Mouse (Mus musculus) intestine, postnatal 0 days (tissue): ENCODE data around the gene Rnf126. TPM values are rescaled to one million over a fixed set of nuclear protein-coding genes. Genes with fewer than 3 reads are reported as not detected.

Experiments used
- ATAC-seq: fragments of 200-750 bp; cut with Nextera tagmentation; 2 replicates; pipeline ENCODE4 v1.8.0; 2017; ENCODE audit warnings: mild to moderate bottlenecking, moderate TSS enrichment, moderate library complexity
- H3K27ac ChIP-seq: fragments of 300-500 bp; sonication (generic); 2 replicates; pipeline ENCODE4 v1.5.1; 2014; ENCODE audit warnings: mild to moderate bottlenecking, low read depth, low read length, moderate library complexity
- H3K27me3 ChIP-seq: fragments of 300-500 bp; sonication (generic); replicated peaks from 2 replicates; pipeline ENCODE4 v1.6.1; 2014; ENCODE audit warnings: low read length, mixed read lengths; ENCODE audit not compliant: control insufficient read depth, insufficient read depth
- H3K36me3 ChIP-seq: fragments of 300-500 bp; sonication (generic); 2 replicates; pipeline ENCODE4 v1.6.1; 2014; ENCODE audit warnings: mild to moderate bottlenecking, moderate library complexity; ENCODE audit not compliant: control insufficient read depth, insufficient read depth
- H3K4me1 ChIP-seq: fragments of 300-500 bp; sonication (generic); replicated peaks from 2 replicates; pipeline ENCODE4 v1.6.1; 2014; ENCODE audit warnings: antibody characterized with exemption, low read length, mixed read lengths; ENCODE audit not compliant: control insufficient read depth, insufficient read depth
- H3K4me2 ChIP-seq: fragments of 300-500 bp; sonication (generic); replicated peaks from 2 replicates; pipeline ENCODE4 v1.6.1; 2014; ENCODE audit warnings: low read depth, mild to moderate bottlenecking, moderate library complexity
- H3K4me3 ChIP-seq: fragments of 300-500 bp; sonication (generic); 2 replicates; pipeline ENCODE4 v1.5.1; 2014; ENCODE audit warnings: low read depth, low read length
- H3K9ac ChIP-seq: fragments of 300-500 bp; sonication (generic); 2 replicates; pipeline ENCODE4 v1.6.1; 2014; ENCODE audit warnings: mild to moderate bottlenecking, low read depth, low read length
- H3K9me3 ChIP-seq: fragments of 300-500 bp; sonication (generic); 2 replicates; pipeline ENCODE4 v1.6.1; 2016; ENCODE audit warnings: mixed run types; ENCODE audit not compliant: control insufficient read depth
- CTCF ChIP-seq: sonication (generic); IDR thresholded peaks from 2 replicates; pipeline ENCODE4 v1.5.1; 2016; ENCODE audit warnings: low read depth, mild to moderate bottlenecking, control low read depth, antibody characterized with exemption, moderate library complexity
- WGBS: fragments of 180-500 bp; shearing (Covaris S2); extraction: QIAGEN DNeasy Blood & Tissue Kit; methylation state at CpG from one replicate; pipeline ENCODE4 v1.1.7; 2014; 5-methylcytosine and 5-hydroxymethylcytosine counted together
- polyA plus RNA-seq: library from polyadenylated mRNA; unstranded; fragments of >200 nt; fragmentation: Nextera tagmentation; extraction: Ambion mirVana; gene quantifications from 2 replicates; pipeline ENCODE4 v1.2.1, GENCODE M21; 2015

The Rnf126 gene
- polyA plus RNA-seq = 41.2 and 43.5 TPM in 2 replicates

GRCm38 (mm10) chr10:79766508-79767325 lies at the start of gene Rnf126:
Gene Rnf126, minus strand, starts transcription at chr10:79766952.
- TF ChIP-seq CTCF = no peak
- Histone ChIP-seq H3K4me3 (peak within 1 kb of the TSS; percentile 91), H3K4me2 (peak within 1 kb of the TSS; percentile 83), H3K36me3 (peaks cover 11% of the 10 kb centered on the region; the same call in 1 of the 2 replicates), H3K4me1 (peaks cover 4% of the 10 kb centered on the region; the same call in 1 of the 2 replicates), H3K9me3 (no peaks in the 10 kb centered on the region), H3K27me3 (no peaks in the 10 kb centered on the region), H3K27ac (peak within 1 kb of the TSS; percentile 90), H3K9ac (peak within 1 kb of the TSS; percentile 94)
- ATAC-seq = peak; percentile 94
- under 1% methylated on average over 92 of the region's 101 CpGs for WGBS

GRCm38 (mm10) chr10:79815671-79816494 lies 49.1 kb upstream of the Rnf126 start:
- H3K9me3 ChIP-seq = no peaks in the 10 kb centered on the region
- no peak overlapping the region for H3K9ac ChIP-seq
- H3K4me2 ChIP-seq = no peak overlapping the region; the same call in 1 of the 2 replicates
- H3K4me1 ChIP-seq = peaks cover 17% of the 10 kb centered on the region; the same call in 1 of the 2 replicates
- 63% methylated on average over 12 of the region's 12 CpGs for WGBS
- H3K4me3 ChIP-seq = no peak overlapping the region
- peak overlapping the region; percentile 46; the same call in 1 of the 2 replicates for H3K27ac ChIP-seq
- ATAC-seq = peak; percentile 40
- H3K36me3 ChIP-seq = peaks cover 7% of the 10 kb centered on the region
- no peaks in the 10 kb centered on the region for H3K27me3 ChIP-seq
- no peak for TF ChIP-seq CTCF

DNA sequence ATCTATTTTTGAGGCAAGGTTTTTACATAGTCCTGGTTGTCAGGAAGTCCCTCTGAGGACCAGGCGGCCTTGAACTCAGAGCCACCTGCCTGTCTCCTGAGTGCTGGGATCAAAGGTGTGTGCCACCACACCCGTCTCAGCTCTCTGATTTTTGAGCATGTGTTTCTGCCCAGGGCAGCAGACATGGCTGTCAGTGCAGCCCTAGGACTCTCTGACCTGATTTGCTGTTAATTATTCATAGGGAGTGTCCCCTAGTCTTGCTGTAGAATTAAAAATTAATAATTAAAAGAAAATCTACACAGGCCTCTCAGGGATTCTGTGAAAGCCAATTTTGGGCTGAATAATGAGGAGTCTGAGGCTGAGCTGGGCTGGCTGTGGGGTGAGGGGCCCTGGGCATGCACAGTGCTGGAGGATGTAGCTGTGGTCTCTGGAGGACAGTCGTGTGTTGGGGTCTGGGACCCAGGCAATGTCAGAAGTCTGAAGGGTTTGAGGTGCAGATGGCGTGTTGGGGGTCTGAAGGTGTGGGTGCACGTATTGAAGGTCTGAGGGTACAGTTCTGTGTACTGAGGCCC lies 47.6 kb upstream of the Rnf126 start:
- Histone ChIP-seq H3K27ac (peak overlapping the region; percentile 70; the same call in 1 of the 2 replicates), H3K4me2 (no peak overlapping the region), H3K27me3 (no peaks in the 10 kb centered on the region), H3K4me3 (no peak overlapping the region), H3K9me3 (no peaks in the 10 kb centered on the region), H3K9ac (no peak overlapping the region), H3K4me1 (peaks cover 8% of the 10 kb centered on the region; the same call in 1 of the 2 replicates), H3K36me3 (peaks cover 5% of the 10 kb centered on the region)
- WGBS = 53% methylated on average over 5 of the region's 5 CpGs
- ATAC-seq = peak; percentile 67
- TF ChIP-seq CTCF = no peak

DNA sequence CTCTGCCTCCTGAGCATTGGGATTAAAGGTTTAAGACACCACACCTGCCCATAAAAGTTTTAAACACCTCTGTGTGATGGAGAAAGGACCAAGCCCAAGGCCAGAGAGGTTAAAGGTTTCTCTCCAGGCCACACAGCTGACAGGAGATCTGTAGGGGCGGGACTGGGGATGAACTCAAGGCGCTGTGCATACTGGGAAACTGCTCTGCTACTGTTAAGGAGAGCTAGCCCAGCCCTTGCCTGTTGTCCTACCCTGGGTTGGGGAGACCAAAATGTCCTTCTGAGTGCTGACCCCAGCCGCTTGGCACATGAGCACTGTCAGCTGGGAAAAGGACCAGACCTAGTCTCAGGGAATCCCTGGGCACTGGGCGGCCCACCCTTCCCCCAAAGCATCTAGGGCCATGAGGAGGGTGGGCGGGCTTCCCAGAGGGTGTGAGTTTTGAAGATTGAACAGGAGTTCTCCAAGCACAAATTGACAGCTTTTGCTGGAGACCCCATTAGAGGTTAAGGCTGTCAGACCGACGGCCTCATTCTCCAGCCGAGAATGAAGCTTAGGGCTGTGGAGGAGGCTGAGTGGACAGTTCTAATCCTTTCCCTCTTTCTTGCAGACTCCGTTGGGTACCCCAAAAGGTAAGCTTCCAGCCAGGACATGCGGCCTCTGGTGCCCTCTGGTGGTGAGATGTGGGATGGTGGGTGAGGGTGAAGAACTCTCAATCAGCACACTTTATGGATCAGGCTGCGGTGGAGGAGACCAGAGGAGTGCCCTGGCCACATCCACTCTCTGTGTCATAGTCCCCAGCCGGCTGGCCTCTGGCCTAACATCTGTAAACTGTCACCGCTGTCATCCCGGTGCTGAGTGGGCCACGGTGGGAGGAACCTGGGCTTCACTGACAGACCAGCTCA lies 45.2 kb upstream of the Rnf126 start:
- Histone ChIP-seq H3K9ac (no peak overlapping the region), H3K36me3 (no peaks in the 10 kb centered on the region; the same call in 1 of the 2 replicates), H3K27me3 (no peaks in the 10 kb centered on the region), H3K27ac (no peak overlapping the region), H3K4me2 (no peak overlapping the region), H3K4me1 (peaks cover 8% of the 10 kb centered on the region; the same call in 1 of the 2 replicates), H3K9me3 (no peaks in the 10 kb centered on the region), H3K4me3 (no peak overlapping the region)
- 30% methylated on average over 15 of the region's 15 CpGs for WGBS
- TF ChIP-seq CTCF = peak; percentile 99
- no peak; the same call in 1 of the 2 replicates for ATAC-seq

DNA sequence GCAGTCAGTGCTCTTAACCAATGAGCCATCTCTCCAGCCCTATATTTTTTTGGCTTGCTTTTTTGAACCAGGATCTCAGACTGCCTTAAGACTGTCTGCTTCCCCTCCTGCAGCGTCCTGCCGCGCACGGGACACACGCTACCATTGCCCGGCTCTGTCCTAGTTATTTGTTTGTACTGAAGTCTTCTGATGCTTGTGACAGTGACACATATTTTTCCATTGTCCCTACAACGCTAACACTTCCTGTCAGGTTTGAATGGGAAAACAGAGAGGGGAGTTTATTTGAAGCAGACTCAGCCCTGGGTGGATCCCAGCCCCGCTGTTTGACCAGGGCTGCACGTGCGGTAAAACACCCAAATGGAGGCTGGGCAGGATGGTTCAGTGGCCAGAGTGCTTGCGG lies 42.0 kb upstream of the Rnf126 start:
- no peak for ATAC-seq
- Histone ChIP-seq H3K4me2 (no peak overlapping the region), H3K4me1 (no peaks in the 10 kb centered on the region), H3K9me3 (no peaks in the 10 kb centered on the region), H3K9ac (no peak overlapping the region), H3K36me3 (no peaks in the 10 kb centered on the region), H3K27me3 (no peaks in the 10 kb centered on the region), H3K27ac (no peak overlapping the region), H3K4me3 (no peak overlapping the region)
- no peak for TF ChIP-seq CTCF
- WGBS = 82% methylated on average over 11 of the region's 11 CpGs
